Mouse (Mus musculus) right cerebral cortex, postnatal 25 days (tissue): ENCODE data around the gene Fxr2.
"Not testable (repeated sequence)": the region's sequence is repeated elsewhere in the genome, so short reads cannot be mapped to it uniquely, and the experiment has no call there.

Source experiments
- DNase-seq: peaks from one replicate; pipeline ENCODE4 v3.0.0; 2022

The Fxr2 gene

GRCm38 (mm10) chr11:69685526-69686148 is 52.8 kb downstream of the Fxr2 start, which contains the start of gene Tnfsf13:
Gene Tnfsf13, minus strand, starts transcription at chr11:69685784.
- DNase-seq: peak; percentile 50

GRCm38 (mm10) chr11:69686377-69686776 is 53.6 kb downstream of the Fxr2 start:
- DNase-seq: no peak

- DNase-seq: no peak
These were observed 54.3 kb downstream of the Fxr2 start for GRCm38 (mm10) chr11:69687061-69687460.

- no peak for DNase-seq
These were observed 57.1 kb downstream of the Fxr2 start for GRCm38 (mm10) chr11:69689891-69690290.

GRCm38 (mm10) chr11:69692196-69692811 is 59.5 kb downstream of the Fxr2 start:
- no peak for DNase-seq

GRCm38 (mm10) chr11:69692863-69693262 is 60.1 kb downstream of the Fxr2 start:
- no peak for DNase-seq

GRCm38 (mm10) chr11:69693421-69693965 is 60.7 kb downstream of the Fxr2 start:
- no peak for DNase-seq

GRCm38 (mm10) chr11:69695046-69695360 is 62.2 kb downstream of the Fxr2 start:
- DNase-seq: no peak

GRCm38 (mm10) chr11:69695361-69696181 is 62.8 kb downstream of the Fxr2 start, which contains the start of the genes Tnfsf12 and Tnfsfm13:
Gene Tnfsf12, minus strand, starts transcription at chr11:69695849.
Gene Tnfsfm13, minus strand, starts transcription at chr11:69696098.
- peak; percentile 53 for DNase-seq

- no peak for DNase-seq
These were observed 64.6 kb downstream of the Fxr2 start for GRCm38 (mm10) chr11:69697396-69697795.

GRCm38 (mm10) chr11:69698574-69698973 is 65.8 kb downstream of the Fxr2 start:
- no peak for DNase-seq

GRCm38 (mm10) chr11:69699595-69699994 is 66.8 kb downstream of the Fxr2 start:
- no peak for DNase-seq

- not testable (repeated sequence) for DNase-seq
These were observed 70.1 kb downstream of the Fxr2 start for GRCm38 (mm10) chr11:69702886-69703285.
